Mouse (Mus musculus) liver, postnatal 0 days (tissue): ENCODE results near the gene Fto. TPM values are rescaled to one million over a fixed set of nuclear protein-coding genes. Genes with fewer than 3 reads are reported as not detected.

Experiments
- ATAC-seq: fragments of 200-750 bp; cut with Nextera tagmentation; 2 replicates; pipeline ENCODE4 v1.8.0; 2017; ENCODE audit warnings: mild to moderate bottlenecking, moderate library complexity
- DNase-seq: peaks from one replicate; pipeline ENCODE4 v3.0.0-alpha.2; 2016
- H3K27ac ChIP-seq: fragments of 300-500 bp; sonication (generic); 2 replicates; pipeline ENCODE4 v1.5.1; 2014; ENCODE audit warnings: antibody characterized with exemption, moderate library complexity, mild to moderate bottlenecking, low read depth
- H3K27me3 ChIP-seq: fragments of 300-500 bp; sonication (generic); 2 replicates; pipeline ENCODE4 v1.6.1; 2014; ENCODE audit warnings: low read length, control low read depth, mixed read lengths; ENCODE audit not compliant: insufficient read depth
- H3K36me3 ChIP-seq: fragments of 300-500 bp; sonication (generic); replicated peaks from 2 replicates; pipeline ENCODE4 v1.6.1; 2014; ENCODE audit warnings: mild to moderate bottlenecking, control low read depth, low read length, moderate library complexity, mixed read lengths; ENCODE audit not compliant: insufficient read depth
- H3K4me1 ChIP-seq: fragments of 300-500 bp; sonication (generic); 2 replicates; pipeline ENCODE4 v1.6.1; 2014; ENCODE audit warnings: antibody characterized with exemption, mild to moderate bottlenecking, control low read depth; ENCODE audit not compliant: insufficient read depth
- H3K4me2 ChIP-seq: fragments of 300-500 bp; sonication (generic); 2 replicates; pipeline ENCODE4 v1.6.1; 2014; ENCODE audit warnings: low read depth, mild to moderate bottlenecking, low read length, moderate library complexity, mixed read lengths
- H3K4me3 ChIP-seq: fragments of 300-500 bp; sonication (generic); 2 replicates; pipeline ENCODE4 v1.5.1; 2014; ENCODE audit warnings: low read depth, low read length
- H3K9ac ChIP-seq: fragments of 300-500 bp; sonication (generic); replicated peaks from 2 replicates; pipeline ENCODE4 v1.6.1; 2014; ENCODE audit warnings: mild to moderate bottlenecking, moderate library complexity
- H3K9me3 ChIP-seq: fragments of 300-500 bp; sonication (generic); 2 replicates; pipeline ENCODE4 v1.6.1; 2016; ENCODE audit warnings: mild to moderate bottlenecking, control low read depth, low read length, mixed read lengths
- CTCF ChIP-seq: sonication (generic); IDR thresholded peaks from 2 replicates; pipeline ENCODE4 v1.5.1; 2016; ENCODE audit warnings: antibody characterized with exemption, low read depth
- EP300 ChIP-seq: IDR thresholded peaks from 2 replicates; pipeline ENCODE4 v1.6.1; 2016; ENCODE audit warnings: antibody characterized with exemption, low read depth, mild to moderate bottlenecking
- WGBS: fragments of 180-500 bp; shearing (Covaris S2); extraction: QIAGEN DNeasy Blood & Tissue Kit; methylation state at CpG from one replicate; pipeline ENCODE4 v1.1.7; 2014; ENCODE audit not compliant: insufficient replicate concordance; 5-methylcytosine and 5-hydroxymethylcytosine counted together
- polyA plus RNA-seq: library from polyadenylated mRNA; unstranded; fragments of >200 nt; fragmentation: Nextera tagmentation; extraction: Ambion mirVana; gene quantifications from 2 replicates; pipeline ENCODE4 v1.2.1, GENCODE M21; 2015

Gene Fto
- polyA plus RNA-seq, 1 experiment from 2014 or later: 10.8 TPM

DNA sequence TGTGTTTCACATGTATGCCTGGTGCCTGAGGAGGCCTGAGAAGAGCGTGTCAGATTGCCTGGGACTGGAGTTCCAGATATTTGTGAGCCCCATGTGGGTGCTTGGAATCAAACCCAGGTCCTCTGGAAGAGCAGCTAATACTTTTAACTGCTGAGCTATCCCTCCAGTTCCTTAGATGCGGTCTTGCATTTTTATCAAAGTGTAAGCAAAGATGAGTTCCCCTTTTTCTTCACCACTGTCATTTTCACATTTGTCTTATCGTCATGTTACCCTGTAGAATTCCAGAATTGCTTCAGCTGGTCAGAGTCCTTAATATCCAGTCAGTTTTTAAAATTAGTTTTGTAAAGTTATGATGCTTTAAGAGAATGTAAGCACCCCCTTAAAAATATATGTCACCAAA lies 264.3 kb downstream of the Fto start:
- no peaks in the 10 kb centered on the region for H3K36me3 ChIP-seq
- DNase-seq: no peak
- H3K4me2 ChIP-seq: no peak overlapping the region
- TF ChIP-seq CTCF (no peak), EP300 (no peak)
- no peaks in the 10 kb centered on the region for H3K9me3 ChIP-seq
- no peak overlapping the region for H3K4me3 ChIP-seq
- no peak for ATAC-seq
- no peak overlapping the region for H3K27ac ChIP-seq
- H3K27me3 ChIP-seq: no peaks in the 10 kb centered on the region
- WGBS: 71% methylated on average over 3 of the region's 3 CpGs
- H3K4me1 ChIP-seq: no peaks in the 10 kb centered on the region
- H3K9ac ChIP-seq: no peak overlapping the region

DNA sequence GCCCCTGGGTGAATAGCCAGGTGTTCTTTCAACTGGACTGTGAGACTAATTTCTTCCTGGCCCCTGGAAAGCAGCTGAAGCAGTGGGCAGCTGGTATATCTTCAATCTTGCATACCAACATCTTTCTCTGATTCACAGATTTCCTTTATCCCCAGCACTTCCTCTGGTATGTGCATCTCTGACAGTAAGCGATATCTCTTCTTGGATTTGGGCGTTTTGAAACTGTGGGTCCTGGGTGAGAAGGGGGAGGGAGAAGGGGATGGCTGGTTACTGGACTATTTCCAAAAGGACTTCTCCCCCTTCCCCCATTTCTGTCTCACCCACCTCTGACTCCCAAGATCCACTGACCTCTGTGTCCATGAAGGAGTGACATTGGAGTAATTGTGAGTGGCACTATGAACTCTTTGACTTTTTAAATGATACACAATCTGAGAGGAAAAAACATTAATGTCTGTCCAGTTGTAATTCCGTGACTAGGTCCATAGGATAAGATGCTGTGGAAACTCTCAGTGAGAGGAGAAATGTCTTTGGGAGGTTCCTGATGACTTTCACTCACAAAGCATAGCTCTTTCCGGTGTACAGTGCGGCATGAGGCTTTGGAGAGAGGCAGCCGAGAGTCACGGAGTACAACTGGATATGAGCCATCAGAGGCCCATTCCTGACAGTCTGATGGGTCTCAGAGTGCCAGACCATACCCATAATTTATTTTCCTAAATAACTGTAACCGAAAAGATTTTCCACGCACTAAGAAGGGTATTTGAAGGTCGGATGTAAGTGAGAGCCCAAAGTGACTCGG lies 271.5 kb downstream of the Fto start:
- no peaks in the 10 kb centered on the region for H3K9me3 ChIP-seq
- no peak for ATAC-seq
- H3K27ac ChIP-seq: no peak overlapping the region
- no peak overlapping the region for H3K4me3 ChIP-seq
- TF ChIP-seq CTCF: no peak
- no peak for TF ChIP-seq EP300
- no peaks in the 10 kb centered on the region for H3K4me1 ChIP-seq
- 81% methylated on average over 11 of the region's 11 CpGs for WGBS
- no peak overlapping the region for H3K4me2 ChIP-seq
- H3K36me3 ChIP-seq: no peaks in the 10 kb centered on the region
- DNase-seq: no peak
- H3K9ac ChIP-seq: no peak overlapping the region
- no peaks in the 10 kb centered on the region for H3K27me3 ChIP-seq

DNA sequence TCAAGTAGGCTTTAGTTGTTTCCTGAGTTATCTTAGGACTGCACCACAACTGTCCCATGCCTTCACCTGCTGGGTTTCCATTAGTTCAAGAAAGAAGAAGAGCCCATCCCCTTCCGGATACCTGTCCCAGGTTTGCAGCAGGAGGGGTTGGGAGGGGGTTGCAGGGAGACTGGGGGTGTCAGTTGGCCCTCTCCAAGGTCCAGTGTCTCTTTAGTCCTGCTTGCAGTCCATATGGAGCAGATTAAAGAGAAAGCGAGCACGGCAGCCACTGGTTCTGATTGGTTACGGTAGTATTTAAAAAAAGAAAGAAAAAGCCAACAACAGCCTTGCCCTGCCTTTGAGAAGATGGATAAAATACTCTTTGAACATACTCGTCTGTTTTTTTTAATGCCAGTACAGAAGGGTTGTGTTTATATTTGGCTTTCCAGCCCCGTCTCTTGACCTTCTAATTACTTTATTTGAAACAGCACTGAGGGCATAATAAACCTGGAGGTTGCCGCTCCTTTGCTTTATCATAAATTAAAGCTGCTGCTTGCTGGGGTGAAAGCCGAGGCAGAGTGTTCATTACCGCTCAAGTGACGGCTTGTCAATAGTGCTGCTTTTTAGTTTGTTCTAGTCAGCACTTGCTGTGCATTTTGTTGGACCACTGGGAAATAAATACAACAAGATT lies 279.2 kb downstream of the Fto start:
- ATAC-seq (no peak), DNase-seq (no peak)
- no peak overlapping the region for H3K9ac ChIP-seq
- H3K27me3 ChIP-seq: no peaks in the 10 kb centered on the region
- H3K4me3 ChIP-seq: no peak overlapping the region
- H3K27ac ChIP-seq: no peak overlapping the region
- 71% methylated on average over 10 of the region's 10 CpGs for WGBS
- no peak for TF ChIP-seq EP300
- no peak for TF ChIP-seq CTCF
- no peaks in the 10 kb centered on the region for H3K9me3 ChIP-seq
- no peaks in the 10 kb centered on the region for H3K4me1 ChIP-seq
- no peak overlapping the region for H3K4me2 ChIP-seq
- H3K36me3 ChIP-seq: no peaks in the 10 kb centered on the region

DNA sequence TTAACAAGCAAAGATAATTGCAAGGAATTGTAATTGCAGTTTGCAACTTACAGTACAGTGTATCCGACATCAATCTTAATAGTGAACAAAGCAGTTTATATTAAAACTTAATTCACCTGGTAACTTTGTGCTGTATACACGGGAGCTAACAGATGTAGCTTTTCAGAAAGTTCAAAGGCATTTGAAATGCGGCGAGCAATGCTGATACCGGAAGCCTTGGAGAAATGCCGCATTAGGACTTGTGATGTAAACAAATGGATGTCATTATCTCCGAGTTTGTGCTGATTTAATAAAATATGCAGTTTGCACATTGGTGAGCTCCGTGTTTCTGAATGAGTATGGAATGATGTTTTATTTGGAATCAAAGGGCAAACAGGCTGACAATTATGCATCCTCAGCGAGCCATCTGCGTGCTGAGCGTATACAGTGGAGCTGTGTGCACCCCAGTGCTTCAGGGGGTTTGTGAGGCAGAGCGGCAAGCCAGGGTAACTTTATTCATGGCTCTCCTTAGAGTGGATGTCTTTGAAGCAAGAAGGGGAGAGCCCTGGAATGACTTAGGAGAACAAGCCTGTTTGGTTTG lies 280.0 kb downstream of the Fto start:
- 69% methylated on average over 12 of the region's 12 CpGs for WGBS
- no peak for TF ChIP-seq EP300
- TF ChIP-seq CTCF: no peak
- DNase-seq: no peak
- Histone ChIP-seq H3K9me3 (no peaks in the 10 kb centered on the region), H3K4me1 (no peaks in the 10 kb centered on the region), H3K27me3 (no peaks in the 10 kb centered on the region), H3K36me3 (no peaks in the 10 kb centered on the region), H3K27ac (no peak overlapping the region), H3K4me3 (no peak overlapping the region), H3K4me2 (no peak overlapping the region), H3K9ac (no peak overlapping the region)
- ATAC-seq: no peak

DNA sequence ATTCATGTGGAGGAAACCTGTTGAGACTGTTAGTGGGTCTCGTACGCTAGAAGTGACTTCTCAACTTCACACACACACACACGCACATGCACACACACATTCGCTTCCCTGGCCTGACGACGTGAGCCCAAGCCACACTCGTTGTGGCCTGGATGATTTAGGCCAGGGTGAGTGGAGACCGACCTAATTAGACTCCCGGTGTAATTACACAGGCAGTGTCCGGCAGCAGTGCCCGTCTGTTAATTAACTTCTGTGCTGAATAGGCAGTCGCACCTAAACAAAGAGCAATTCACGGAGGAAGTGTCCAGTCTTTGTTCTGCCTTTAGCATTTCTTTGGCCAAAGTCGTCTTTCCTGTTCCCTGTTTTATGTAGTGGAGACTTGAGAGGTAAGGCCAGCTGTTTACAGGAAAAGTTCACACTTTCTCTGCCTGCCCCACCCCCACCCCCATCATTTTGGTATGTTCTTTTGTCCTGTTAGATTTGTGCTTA lies 286.1 kb downstream of the Fto start:
- DNase-seq (no peak), ATAC-seq (no peak)
- 81% methylated on average over 14 of the region's 14 CpGs for WGBS

DNA sequence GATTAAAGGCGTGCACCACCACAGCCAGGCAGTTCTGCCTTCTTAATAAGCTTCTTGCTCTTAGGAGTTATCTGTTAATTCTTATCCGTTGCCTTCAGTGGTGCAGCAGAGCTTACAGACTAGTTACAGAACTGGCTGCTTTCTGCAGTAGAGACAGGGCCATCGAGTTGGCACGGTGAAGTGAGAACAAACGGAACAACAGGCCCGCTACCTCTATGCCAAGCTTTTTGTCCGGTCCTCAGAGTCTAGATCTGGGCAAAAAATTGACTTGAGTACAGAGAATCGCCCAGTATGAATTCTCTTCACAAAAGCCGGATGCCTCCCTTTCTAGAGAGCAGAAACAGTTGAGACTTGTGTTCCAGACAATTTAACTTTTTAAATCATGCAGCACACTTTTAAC lies 290.4 kb downstream of the Fto start:
- H3K27ac ChIP-seq: no peak overlapping the region
- no peak for ATAC-seq
- H3K4me1 ChIP-seq: no peaks in the 10 kb centered on the region
- H3K27me3 ChIP-seq: no peaks in the 10 kb centered on the region
- no peak overlapping the region for H3K9ac ChIP-seq
- H3K4me3 ChIP-seq: no peak overlapping the region
- WGBS: 84% methylated on average over 9 of the region's 9 CpGs
- H3K4me2 ChIP-seq: no peak overlapping the region
- H3K36me3 ChIP-seq: no peaks in the 10 kb centered on the region
- H3K9me3 ChIP-seq: no peaks in the 10 kb centered on the region
- no peak for DNase-seq
- TF ChIP-seq CTCF: no peak
- TF ChIP-seq EP300: no peak

More for the DNA sequence above, 286.1 kb downstream of the Fto start:
- Histone ChIP-seq H3K4me2 (no peak overlapping the region), H3K9me3 (no peaks in the 10 kb centered on the region), H3K36me3 (no peaks in the 10 kb centered on the region), H3K9ac (no peak overlapping the region), H3K4me1 (no peaks in the 10 kb centered on the region), H3K27me3 (no peaks in the 10 kb centered on the region), H3K4me3 (no peak overlapping the region), H3K27ac (no peak overlapping the region)
- TF ChIP-seq CTCF (no peak), EP300 (no peak)
